Mouse (Mus musculus): ENCODE data around the gene Mgll. TPM values are rescaled to one million over a fixed set of nuclear protein-coding genes. Genes with fewer than 3 reads are reported as not detected.

Mgll gene
- polyA plus RNA-seq, 1 experiment = 0.20 TPM

DNA sequence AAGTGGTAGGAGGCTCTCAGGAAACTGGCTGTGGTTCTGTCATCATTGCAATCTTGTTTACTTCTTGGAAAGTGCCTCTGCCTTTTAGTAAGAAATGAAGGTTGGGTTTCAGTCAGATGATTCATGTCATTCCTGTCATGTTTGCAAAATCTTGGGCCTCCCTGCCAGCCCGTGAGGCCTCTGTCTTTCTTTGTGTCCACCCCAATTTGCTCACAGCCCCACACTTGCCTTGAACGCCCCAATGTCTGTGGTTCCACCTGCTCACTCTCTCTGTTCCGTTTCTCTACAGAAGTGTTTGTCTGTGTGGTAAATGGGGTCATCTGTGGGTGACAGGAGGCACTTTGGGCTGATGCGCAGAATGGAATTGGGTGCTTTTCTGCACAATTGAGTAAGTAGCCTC is 32.8 kb downstream of the Mgll start:
- H3K4me1 ChIP-seq (ENCODE audit: control insufficient read depth, insufficient read depth, low read length) = no peaks in the 10 kb centered on the region
- H3K4me3 ChIP-seq (ENCODE audit: insufficient read depth, low read length) = no peak overlapping the region
- TF ChIP-seq POLR2A (IDR thresholded peaks at IDR 0.05; ENCODE audit: borderline replicate concordance, low read depth, low read length) (no peak), CTCF (IDR thresholded peaks at IDR 0.05; ENCODE audit: low read depth, low read length) (no peak)
- no peak overlapping the region for H3K27ac ChIP-seq (ENCODE audit: insufficient read depth, low read depth, low read length)

DNA sequence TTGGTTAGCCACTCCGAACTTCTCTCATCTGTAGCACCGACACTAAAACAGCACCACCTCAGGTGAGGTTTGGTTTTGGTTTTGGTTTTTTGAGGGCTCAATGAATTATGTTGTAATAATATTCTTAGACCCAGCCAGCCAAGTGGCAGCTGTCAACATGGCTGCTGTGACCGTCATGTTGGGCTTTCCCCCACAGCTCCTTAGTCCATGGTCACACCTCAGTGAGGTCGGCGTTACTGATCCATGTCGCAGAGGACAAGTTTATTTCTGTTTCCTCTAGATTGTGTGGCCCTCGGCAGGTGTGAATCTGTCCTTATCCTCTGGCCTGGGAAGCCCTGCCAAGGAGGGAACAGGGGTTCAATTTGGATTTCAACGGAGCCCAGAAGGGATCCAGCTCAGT is 33.9 kb downstream of the Mgll start:
- Histone ChIP-seq H3K4me1 (ENCODE audit: control insufficient read depth, insufficient read depth, low read length) (no peaks in the 10 kb centered on the region), H3K27ac (ENCODE audit: insufficient read depth, low read depth, low read length) (no peak overlapping the region), H3K4me3 (ENCODE audit: insufficient read depth, low read length) (no peak overlapping the region)
- TF ChIP-seq CTCF (IDR thresholded peaks at IDR 0.05; ENCODE audit: low read depth, low read length) (no peak), POLR2A (IDR thresholded peaks at IDR 0.05; ENCODE audit: borderline replicate concordance, low read depth, low read length) (no peak)

DNA sequence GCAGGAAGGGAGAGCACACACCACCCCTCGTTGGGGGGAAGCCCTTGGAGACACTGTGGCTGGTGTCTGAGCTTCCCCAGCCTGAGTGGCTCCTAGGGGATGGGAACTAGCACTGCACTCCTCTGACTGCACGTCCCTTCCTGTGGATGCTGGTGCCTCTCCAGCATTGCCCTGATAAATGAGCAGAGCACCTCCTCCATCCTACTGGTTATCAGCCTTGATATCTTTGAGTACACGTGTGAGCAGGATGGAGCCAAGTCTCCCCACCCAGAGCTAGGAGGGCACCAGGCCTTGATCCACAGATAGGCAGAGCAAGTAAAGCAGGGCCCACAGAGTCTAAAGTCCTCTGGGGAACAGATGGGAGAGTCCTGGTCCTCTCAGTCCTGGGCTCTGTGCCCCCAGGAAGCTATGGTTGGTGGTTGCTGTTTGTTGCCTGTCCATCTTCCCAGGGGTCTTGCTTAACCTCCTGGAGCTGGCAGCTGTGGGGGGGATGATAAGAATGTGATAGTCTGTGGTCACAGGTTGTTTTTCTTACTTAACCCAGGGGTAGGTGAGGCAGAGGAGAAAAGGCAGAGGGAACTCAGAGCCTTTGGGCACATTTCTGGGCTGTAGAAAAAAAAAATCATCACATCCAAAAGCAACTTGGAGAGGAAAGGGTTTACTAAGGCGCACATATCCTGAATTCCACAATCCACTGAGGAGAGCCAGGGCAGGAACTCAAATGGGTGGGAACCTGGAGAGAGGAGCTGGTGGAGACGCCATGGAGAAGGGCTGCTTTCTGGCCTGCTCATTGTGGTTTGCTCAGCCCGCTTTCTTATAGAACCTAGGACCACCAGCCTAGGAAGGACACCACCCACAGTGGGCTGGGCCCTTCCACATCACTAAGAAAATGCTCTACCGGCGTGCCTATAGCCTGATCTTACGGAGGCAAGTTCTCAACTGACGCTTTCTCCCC is 34.6 kb downstream of the Mgll start:
- TF ChIP-seq CTCF (IDR thresholded peaks at IDR 0.05; ENCODE audit: low read depth, low read length) (no peak), POLR2A (IDR thresholded peaks at IDR 0.05; ENCODE audit: borderline replicate concordance, low read depth, low read length) (no peak)
- Histone ChIP-seq H3K27ac (ENCODE audit: insufficient read depth, low read depth, low read length) (no peak overlapping the region), H3K4me3 (ENCODE audit: insufficient read depth, low read length) (no peak overlapping the region), H3K4me1 (ENCODE audit: control insufficient read depth, insufficient read depth, low read length) (no peaks in the 10 kb centered on the region)

DNA sequence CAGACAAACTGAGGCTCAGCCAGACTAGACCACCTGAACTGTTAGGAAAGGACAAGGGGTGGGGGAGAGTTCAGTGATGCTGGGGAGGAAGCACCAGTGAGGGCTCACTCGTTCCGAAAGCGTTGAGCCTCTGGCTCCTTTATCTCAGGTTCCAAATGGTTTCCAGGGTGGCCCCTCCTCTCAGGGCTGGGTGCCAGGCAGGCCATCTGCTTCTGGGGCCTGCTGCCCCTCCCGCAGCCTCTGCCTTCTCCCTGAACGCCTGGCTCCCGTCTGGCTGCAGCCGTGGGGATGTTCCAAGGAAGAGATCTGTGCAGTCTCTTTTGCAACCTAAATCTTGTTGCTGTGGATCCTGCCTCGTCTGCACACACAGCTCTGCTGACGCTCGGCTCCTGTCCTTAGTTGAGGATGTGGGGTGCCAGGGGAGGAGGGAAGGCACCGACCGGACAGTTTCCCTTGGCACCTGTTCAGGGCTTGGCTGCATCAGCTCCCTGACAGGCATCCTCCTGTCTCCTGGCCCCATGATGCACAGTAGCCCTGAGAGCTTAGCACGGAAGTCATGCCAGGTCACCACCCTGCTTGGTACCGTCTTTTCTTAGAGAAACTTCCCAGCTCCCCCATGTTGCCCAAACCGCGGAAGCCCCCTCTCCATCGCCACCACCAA is 35.7 kb downstream of the Mgll start:
- no peak overlapping the region for H3K4me3 ChIP-seq (ENCODE audit: insufficient read depth, low read length)
- H3K27ac ChIP-seq (ENCODE audit: insufficient read depth, low read depth, low read length) = no peak overlapping the region
- no peaks in the 10 kb centered on the region for H3K4me1 ChIP-seq (ENCODE audit: control insufficient read depth, insufficient read depth, low read length)
- no peak for TF ChIP-seq CTCF (IDR thresholded peaks at IDR 0.05; ENCODE audit: low read depth, low read length)
- no peak for TF ChIP-seq POLR2A (IDR thresholded peaks at IDR 0.05; ENCODE audit: borderline replicate concordance, low read depth, low read length)

DNA sequence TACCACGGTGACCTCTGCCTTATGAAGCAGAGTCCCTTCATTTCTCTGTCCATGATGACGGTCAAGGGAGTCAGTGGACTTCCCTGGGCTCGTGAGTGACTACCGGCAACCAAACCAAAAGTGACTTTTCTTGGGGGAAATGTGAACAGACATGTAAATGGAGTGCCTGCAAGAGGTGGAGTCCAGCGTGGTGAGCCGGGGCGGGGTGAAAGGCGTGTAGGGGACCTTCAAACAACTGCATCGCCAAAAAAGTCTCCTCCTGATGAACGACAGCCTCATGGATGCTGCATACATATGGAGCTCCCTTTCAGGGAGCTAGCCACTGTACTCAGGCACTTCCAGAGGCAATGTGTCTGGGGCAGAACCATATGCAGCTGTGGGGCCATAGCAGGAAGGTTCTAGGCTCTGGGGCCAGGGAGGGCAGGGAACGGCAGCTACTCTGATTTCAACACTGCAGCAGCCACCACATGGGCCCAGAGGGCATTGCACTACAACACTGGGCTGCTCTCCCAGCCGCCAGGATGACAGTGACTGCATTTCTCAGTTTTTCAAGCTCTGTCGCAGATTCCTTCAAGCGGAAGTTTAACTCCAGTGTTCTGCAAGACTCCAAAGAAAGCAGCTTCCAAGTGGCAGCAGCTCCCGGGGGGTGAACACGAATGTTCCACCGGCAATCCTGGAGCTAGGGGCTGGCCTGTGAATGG is 36.9 kb downstream of the Mgll start:
- no peak for TF ChIP-seq CTCF (IDR thresholded peaks at IDR 0.05; ENCODE audit: low read depth, low read length)
- TF ChIP-seq POLR2A (IDR thresholded peaks at IDR 0.05; ENCODE audit: borderline replicate concordance, low read depth, low read length) = no peak
- H3K4me1 ChIP-seq (ENCODE audit: control insufficient read depth, insufficient read depth, low read length) = no peaks in the 10 kb centered on the region
- no peak overlapping the region for H3K4me3 ChIP-seq (ENCODE audit: insufficient read depth, low read length)
- no peak overlapping the region for H3K27ac ChIP-seq (ENCODE audit: insufficient read depth, low read depth, low read length)

DNA sequence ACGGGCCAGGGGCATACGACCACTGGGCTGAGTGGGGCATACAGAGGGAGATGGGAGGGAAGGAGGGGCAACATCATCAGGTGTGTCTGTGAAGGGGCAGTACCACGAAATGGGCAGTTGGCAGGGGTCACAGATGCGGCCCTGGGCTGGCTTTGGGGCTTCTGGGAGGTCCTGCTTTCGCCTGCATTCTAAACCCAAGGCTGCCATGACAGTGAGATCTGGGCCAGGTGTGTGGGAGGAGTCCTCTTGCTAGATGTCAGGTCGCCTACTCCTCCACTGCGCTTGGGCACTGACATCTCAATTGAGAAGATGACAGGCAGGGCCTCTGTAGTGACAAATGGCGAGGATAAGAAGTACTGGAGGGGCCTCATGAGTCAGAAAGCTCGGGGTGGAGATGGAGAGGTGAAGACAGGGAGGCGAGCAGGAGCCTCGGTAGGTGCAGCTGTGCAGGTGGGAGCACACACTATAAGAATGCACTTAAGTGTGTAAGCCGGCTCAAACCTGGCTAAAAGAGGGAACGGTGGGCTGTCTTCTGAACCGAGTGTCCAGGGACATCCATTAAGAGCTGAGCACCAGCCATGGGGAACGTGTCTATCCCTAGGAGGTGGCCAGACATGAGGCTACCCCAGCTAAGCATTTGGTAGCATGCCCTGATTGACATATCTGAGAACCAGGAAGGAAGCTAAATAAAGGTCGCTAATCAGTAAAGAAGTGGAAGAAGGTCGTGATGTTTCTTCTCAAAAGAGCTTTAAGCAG is 37.6 kb downstream of the Mgll start:
- H3K4me1 ChIP-seq (ENCODE audit: control insufficient read depth, insufficient read depth, low read length) = no peaks in the 10 kb centered on the region
- H3K27ac ChIP-seq (ENCODE audit: insufficient read depth, low read depth, low read length) = no peak overlapping the region
- TF ChIP-seq POLR2A (IDR thresholded peaks at IDR 0.05; ENCODE audit: borderline replicate concordance, low read depth, low read length) = no peak
- TF ChIP-seq CTCF (IDR thresholded peaks at IDR 0.05; ENCODE audit: low read depth, low read length) = no peak

DNA sequence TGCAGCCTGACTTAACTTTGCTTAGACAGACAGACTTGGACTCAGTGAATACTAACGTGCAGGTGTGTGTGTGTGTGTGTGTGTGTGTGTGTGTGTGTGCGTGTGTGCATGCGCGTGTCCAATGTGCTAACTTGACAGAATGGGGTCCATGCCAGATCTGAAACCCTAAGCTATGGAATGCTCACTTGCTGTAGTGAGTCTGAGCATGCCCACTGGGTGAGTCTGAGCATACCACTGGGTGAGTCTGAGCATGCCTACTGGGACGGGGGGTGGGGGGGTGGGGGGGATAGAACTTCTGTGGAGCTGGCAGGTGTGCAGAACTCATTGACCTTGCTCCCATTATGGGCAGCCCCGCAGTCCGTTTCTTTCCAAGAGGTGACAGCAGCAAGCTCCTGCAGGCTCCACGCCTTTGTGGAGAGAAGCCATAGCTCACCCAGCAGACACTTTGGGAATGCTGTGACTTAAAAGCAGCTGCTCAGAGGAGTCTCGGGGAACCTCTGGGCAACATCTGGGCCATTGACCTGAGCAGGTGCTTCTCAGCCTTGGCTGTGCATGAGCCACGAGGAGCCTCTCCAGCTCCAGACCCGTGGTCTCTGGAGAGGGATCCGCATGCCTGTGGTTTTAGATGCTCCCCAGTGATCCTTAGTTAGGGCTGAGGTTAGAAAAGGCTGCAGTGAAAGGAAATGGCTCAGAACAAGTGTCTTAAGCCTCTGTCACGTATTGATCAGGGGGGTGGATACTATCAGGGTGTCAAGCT is 38.4 kb downstream of the Mgll start:
- Histone ChIP-seq H3K4me3 (ENCODE audit: insufficient read depth, low read length) (no peak overlapping the region), H3K27ac (ENCODE audit: insufficient read depth, low read depth, low read length) (no peak overlapping the region), H3K4me1 (ENCODE audit: control insufficient read depth, insufficient read depth, low read length) (no peaks in the 10 kb centered on the region)
- TF ChIP-seq CTCF (IDR thresholded peaks at IDR 0.05; ENCODE audit: low read depth, low read length) (no peak), POLR2A (IDR thresholded peaks at IDR 0.05; ENCODE audit: borderline replicate concordance, low read depth, low read length) (no peak)

More for the DNA sequence above, 37.6 kb downstream of the Mgll start:
- no peak overlapping the region for H3K4me3 ChIP-seq (ENCODE audit: insufficient read depth, low read length)

DNA sequence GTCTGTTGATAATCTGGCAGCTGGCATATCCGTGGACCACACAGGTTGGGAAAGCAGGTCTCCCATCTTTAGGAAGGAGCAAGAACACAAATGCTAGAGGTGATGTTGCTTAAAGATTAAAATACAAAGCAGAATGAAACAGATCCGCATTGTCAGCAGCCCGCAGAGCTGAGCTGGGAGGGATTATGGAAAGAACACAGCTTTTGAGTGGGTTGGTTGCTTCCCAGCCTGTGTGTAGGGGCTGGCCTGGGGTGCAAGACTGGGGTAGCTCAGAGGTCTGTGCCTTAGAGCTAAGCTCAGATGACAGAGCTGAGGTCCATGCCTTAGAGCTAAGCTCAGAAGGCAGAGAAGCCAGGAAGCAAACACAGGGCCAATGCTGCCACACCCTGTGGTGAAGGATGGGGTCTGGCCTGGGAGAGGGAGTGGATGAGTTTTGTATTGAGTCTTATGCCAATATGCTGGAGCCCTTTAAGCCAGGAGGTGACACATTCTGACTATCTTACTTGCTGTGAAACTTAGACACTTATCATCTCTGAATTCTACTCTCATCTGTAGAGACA is 39.4 kb downstream of the Mgll start:
- no peak overlapping the region for H3K4me3 ChIP-seq (ENCODE audit: insufficient read depth, low read length)
- no peaks in the 10 kb centered on the region for H3K4me1 ChIP-seq (ENCODE audit: control insufficient read depth, insufficient read depth, low read length)
- no peak overlapping the region for H3K27ac ChIP-seq (ENCODE audit: insufficient read depth, low read depth, low read length)
- TF ChIP-seq POLR2A (IDR thresholded peaks at IDR 0.05; ENCODE audit: borderline replicate concordance, low read depth, low read length) (no peak), CTCF (IDR thresholded peaks at IDR 0.05; ENCODE audit: low read depth, low read length) (no peak)

All from bone marrow macrophage, adult 2 months (primary cell).